Mouse (Mus musculus) olfactory bulb, adult 2 months (tissue): ENCODE measurements around the gene Tmem144.

Source experiments
- CTCF ChIP-seq: fragments of 200-500 bp; IDR thresholded peaks from 2 replicates; pipeline ENCODE4 v1.5.1; 2012; ENCODE audit warnings: low read depth, mild to moderate bottlenecking, low read length, moderate library complexity; ENCODE audit not compliant: insufficient read depth
- POLR2A ChIP-seq: fragments of 200-500 bp; IDR thresholded peaks from 2 replicates; pipeline ENCODE4 v1.6.1; 2012; ENCODE audit warnings: mild to moderate bottlenecking, low read depth, low read length, moderate library complexity; ENCODE audit not compliant: insufficient read depth

DNA sequence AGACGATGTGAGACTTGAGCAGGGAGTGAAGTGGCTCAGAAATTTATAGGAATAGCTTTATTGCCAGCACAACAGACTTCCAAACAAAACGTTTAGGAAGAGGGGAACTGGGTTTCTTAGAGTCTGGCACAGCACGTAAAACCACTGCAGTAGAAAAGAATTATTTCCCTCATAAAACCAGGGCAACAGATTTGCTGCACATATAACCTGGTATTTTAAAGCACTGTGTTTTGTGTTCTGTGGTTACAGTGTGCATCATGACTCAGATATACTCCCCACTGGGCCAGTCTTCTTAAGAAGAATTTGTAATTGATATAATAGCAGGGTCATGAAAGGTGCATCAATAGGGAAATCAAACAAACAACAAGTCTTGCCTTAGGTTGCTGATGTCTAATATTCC lies 62.2 kb downstream of the Tmem144 start:
- TF ChIP-seq CTCF (no peak), POLR2A (no peak)
